Mouse (Mus musculus) midbrain, embryonic 12.5 days (tissue): ENCODE data around the gene Cks2. TPM values are rescaled to one million over a fixed set of nuclear protein-coding genes. Genes with fewer than 3 reads are reported as not detected.
A peak's percentile ranks its signal among the peaks of the same experiment; 100 is the strongest.

Source experiments
- ATAC-seq: fragments of 200-750 bp; cut with Nextera tagmentation; 2 replicates; pipeline ENCODE4 v1.8.0; 2017; ENCODE audit warnings: low read depth, moderate TSS enrichment, moderate library complexity; ENCODE audit not compliant: low FRiP score
- H3K27ac ChIP-seq: fragments of 300-500 bp; sonication (generic); replicated peaks from 2 replicates; pipeline ENCODE4 v1.5.1; 2016; ENCODE audit warnings: mild to moderate bottlenecking
- H3K27me3 ChIP-seq: fragments of 300-500 bp; sonication (generic); 2 replicates; pipeline ENCODE4 v1.6.1; 2016; ENCODE audit warnings: mild to moderate bottlenecking
- H3K36me3 ChIP-seq: fragments of 300-500 bp; sonication (generic); 2 replicates; pipeline ENCODE4 v1.6.1; 2016
- H3K4me1 ChIP-seq: fragments of 300-500 bp; sonication (generic); 2 replicates; pipeline ENCODE4 v1.6.1; 2016
- H3K4me2 ChIP-seq: fragments of 300-500 bp; sonication (generic); replicated peaks from 2 replicates; pipeline ENCODE4 v1.6.1; 2016; ENCODE audit warnings: mild to moderate bottlenecking, moderate library complexity
- H3K4me3 ChIP-seq: fragments of 300-500 bp; sonication (generic); 2 replicates; pipeline ENCODE4 v1.5.1; 2016; ENCODE audit warnings: mild to moderate bottlenecking
- H3K9ac ChIP-seq: fragments of 300-500 bp; sonication (generic); replicated peaks from 2 replicates; pipeline ENCODE4 v1.6.1; 2016; ENCODE audit warnings: mild to moderate bottlenecking, moderate library complexity
- H3K9me3 ChIP-seq: fragments of 300-500 bp; sonication (generic); 2 replicates; pipeline ENCODE4 v1.6.1; 2016; ENCODE audit warnings: mild to moderate bottlenecking
- WGBS: fragments of 180-500 bp; shearing (Covaris S2); methylation state at CpG from one replicate; pipeline ENCODE4 v1.1.7; 2016; 5-methylcytosine and 5-hydroxymethylcytosine counted together
- polyA plus RNA-seq: library from polyadenylated mRNA; unstranded; fragments of >200 nt; fragmentation: Nextera tagmentation; extraction: Ambion mirVana; gene quantifications from 2 replicates; pipeline ENCODE4 v1.2.1, GENCODE M21; 2016

Cks2 gene
- polyA plus RNA-seq, 1 experiment from 2014 or later: 244 TPM

DNA sequence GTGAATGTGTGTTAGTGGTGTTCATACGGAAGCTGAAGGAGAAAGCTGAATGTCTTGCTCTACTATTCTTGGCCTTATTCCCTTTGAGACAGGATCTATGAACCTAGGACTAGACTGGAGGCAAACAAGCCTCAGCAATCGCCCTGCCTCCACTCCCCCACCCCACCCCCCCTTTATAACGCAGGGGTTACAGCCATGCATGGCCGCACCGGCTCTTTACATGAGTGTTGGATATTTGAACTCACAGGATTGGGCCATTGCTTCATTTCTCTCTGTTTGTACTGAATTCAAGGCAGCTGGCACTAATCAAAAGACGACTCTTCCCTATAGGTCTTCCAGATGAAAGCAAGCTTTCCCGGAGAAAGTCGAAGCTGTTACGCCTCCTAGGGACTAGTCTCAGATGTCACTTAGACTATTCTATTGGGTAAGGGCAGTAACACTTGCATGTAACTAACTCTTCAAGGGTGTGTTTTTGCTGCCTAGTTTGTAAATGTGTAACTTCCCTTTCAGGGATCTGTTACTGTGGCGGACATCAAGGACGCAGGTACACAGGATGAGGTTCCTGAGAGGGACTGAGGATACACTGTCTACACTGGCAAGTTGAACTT, 2.8 kb upstream of the Cks2 start:
- ATAC-seq: no peak
- Histone ChIP-seq H3K4me3 (no peak overlapping the region), H3K4me1 (peaks cover 9% of the 10 kb centered on the region), H3K4me2 (no peak overlapping the region), H3K27ac (no peak overlapping the region), H3K9ac (no peak overlapping the region), H3K36me3 (no peaks in the 10 kb centered on the region), H3K9me3 (no peaks in the 10 kb centered on the region), H3K27me3 (no peaks in the 10 kb centered on the region)
- WGBS: 37% methylated on average over 11 of the region's 11 CpGs

DNA sequence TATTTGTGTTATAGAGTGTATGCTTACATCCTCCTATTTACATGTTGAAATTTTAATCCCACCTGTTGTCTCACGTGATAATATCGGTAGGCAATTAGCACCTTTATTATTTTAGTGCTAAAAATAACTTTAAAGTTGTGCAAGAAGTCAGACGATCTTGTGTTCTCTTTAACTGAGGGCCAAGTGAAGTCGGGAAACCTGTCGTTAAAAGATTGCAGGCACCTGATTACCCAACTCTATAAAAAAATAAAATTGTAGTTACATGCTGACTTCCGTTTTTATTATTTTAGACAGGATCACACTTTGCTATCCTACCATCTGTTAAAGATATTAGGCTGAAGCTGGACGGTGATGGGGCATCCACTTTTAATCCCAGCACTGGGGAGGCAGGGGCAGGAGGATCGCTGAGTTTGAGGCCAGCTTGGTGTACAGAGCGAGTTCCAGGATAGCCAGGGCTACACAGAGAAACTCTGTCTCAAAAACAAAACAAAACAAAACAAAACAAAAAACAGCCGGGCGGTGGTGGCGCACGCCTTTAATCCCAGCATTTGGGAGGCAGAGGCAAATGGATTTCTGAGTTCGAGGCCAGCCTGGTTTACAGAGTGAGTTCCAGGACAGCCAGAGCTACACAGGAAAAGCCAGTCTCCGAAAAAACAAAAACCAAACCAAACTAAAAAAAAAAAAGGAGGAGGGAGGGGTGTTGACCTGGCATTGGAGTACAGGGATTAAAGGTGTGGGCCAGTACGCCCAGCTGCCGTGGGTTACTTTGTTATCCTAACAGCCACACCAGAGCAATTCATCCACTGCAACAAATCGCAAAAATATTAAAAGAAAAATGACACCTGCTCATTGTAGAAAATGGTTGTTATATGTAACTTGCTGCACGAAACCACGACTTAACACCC, 856 bp upstream of the Cks2 start:
- Histone ChIP-seq H3K9me3 (no peaks in the 10 kb centered on the region), H3K4me1 (peaks cover 23% of the 10 kb centered on the region), H3K4me3 (peak overlapping the region; percentile 77), H3K27ac (peak overlapping the region; percentile 75), H3K4me2 (peak overlapping the region; percentile 55), H3K27me3 (no peaks in the 10 kb centered on the region), H3K9ac (peak overlapping the region; percentile 55; the same call in 1 of the 2 replicates), H3K36me3 (no peaks in the 10 kb centered on the region)
- peak; percentile 9 for ATAC-seq
- WGBS: 46% methylated on average over 20 of the region's 20 CpGs

- ATAC-seq: no peak
- no peaks in the 10 kb centered on the region for H3K9me3 ChIP-seq
- WGBS: 0% methylated on average over 7 of the region's 7 CpGs
- H3K27ac ChIP-seq: peak overlapping the region; percentile 58; the same call in 1 of the 2 replicates
- H3K9ac ChIP-seq: peak overlapping the region; percentile 81
- no peaks in the 10 kb centered on the region for H3K36me3 ChIP-seq
- peak overlapping the region; percentile 77 for H3K4me3 ChIP-seq
- H3K4me1 ChIP-seq: peaks cover 26% of the 10 kb centered on the region
- H3K4me2 ChIP-seq: peak overlapping the region; percentile 69
- H3K27me3 ChIP-seq: no peaks in the 10 kb centered on the region
Measured at GRCm38 (mm10) chr13:51645872-51646271, 840 bp downstream of the Cks2 start.

GRCm38 (mm10) chr13:51646362-51647027, 1.5 kb downstream of the Cks2 start:
- H3K9ac ChIP-seq: peak overlapping the region; percentile 7
- no peak for ATAC-seq
- no peak overlapping the region for H3K27ac ChIP-seq
- peak overlapping the region; percentile 77 for H3K4me3 ChIP-seq
- peak overlapping the region; percentile 69 for H3K4me2 ChIP-seq
- H3K36me3 ChIP-seq: no peaks in the 10 kb centered on the region
- peaks cover 32% of the 10 kb centered on the region for H3K4me1 ChIP-seq
- no peaks in the 10 kb centered on the region for H3K9me3 ChIP-seq
- 23% methylated on average over 3 of the region's 3 CpGs for WGBS
- no peaks in the 10 kb centered on the region for H3K27me3 ChIP-seq

DNA sequence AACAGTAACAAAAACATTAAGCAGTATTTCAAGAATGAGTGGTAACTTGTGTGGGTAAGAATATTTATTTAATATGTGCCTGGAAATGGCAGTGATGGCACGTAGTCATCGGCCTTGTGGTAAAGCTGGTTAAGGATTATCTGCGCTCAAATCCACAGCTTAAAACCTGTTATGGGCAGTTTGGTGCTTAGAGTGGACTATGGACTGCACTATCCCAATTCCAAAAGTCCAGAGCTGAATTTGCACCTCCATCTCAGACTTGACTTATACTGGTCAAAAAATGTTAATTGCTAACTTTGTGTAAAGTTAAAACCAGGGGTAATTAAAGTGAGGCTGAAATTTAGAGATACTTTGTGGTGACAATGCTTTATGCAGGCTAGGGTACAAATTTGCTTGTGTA, 2.7 kb downstream of the Cks2 start:
- no peak overlapping the region for H3K9ac ChIP-seq
- peaks cover 3% of the 10 kb centered on the region; the same call in 1 of the 2 replicates for H3K36me3 ChIP-seq
- H3K27ac ChIP-seq: no peak overlapping the region
- H3K4me2 ChIP-seq: peak overlapping the region; percentile 69
- WGBS: 87% methylated on average over 3 of the region's 3 CpGs
- H3K9me3 ChIP-seq: no peaks in the 10 kb centered on the region
- peaks cover 36% of the 10 kb centered on the region for H3K4me1 ChIP-seq
- no peaks in the 10 kb centered on the region for H3K27me3 ChIP-seq
- 0 out of 2 replicates have a peak overlapping the region, but pooled peaks have one; percentile 33 for H3K4me3 ChIP-seq
- no peak for ATAC-seq

DNA sequence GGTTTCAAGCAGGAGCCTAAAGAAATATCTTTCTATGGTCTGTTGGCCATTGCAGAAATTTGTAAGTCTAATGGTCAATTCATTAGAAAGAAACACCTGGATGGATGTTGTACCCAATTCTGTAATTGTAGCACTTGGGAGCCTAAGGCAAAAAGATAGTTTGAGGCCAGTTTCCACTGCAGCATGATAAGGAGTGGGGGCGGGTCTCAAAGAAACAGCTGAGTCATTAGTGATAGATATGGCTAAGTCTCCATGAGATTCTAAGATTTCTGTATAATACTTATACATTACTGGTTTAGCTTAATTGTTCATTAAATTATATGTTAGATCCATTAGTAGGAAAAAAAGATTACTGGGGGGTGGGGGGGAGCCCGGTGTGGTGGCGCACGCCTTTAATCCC, 3.2 kb downstream of the Cks2 start:
- H3K27me3 ChIP-seq: no peaks in the 10 kb centered on the region
- H3K4me3 ChIP-seq: no peak overlapping the region
- H3K36me3 ChIP-seq: peaks cover 8% of the 10 kb centered on the region; the same call in 1 of the 2 replicates
- 89% methylated on average over 4 of the region's 4 CpGs for WGBS
- H3K9me3 ChIP-seq: no peaks in the 10 kb centered on the region
- ATAC-seq: no peak
- H3K27ac ChIP-seq: no peak overlapping the region
- peak overlapping the region; percentile 69; the same call in 1 of the 2 replicates for H3K4me2 ChIP-seq
- H3K4me1 ChIP-seq: peaks cover 36% of the 10 kb centered on the region
- no peak overlapping the region for H3K9ac ChIP-seq

DNA sequence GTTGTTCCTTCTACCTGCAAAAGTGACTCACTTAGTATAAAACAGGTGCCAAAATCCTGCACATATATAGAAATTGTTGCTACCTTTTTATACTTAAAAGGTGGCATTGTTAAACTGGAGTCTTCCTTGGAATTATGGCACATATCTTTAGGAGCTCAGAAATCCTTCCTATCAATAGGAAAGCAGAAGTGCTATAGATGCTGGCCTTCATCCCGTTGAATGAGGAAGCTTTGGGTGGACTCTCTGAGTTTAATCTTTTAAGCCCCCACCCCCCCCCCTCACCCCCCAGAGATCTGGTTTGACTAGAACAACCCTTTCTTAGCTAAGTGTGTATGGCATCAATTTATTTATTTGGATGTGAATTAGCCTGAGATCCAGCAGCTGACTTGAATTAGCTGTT, 4.7 kb downstream of the Cks2 start:
- Histone ChIP-seq H3K4me1 (peaks cover 36% of the 10 kb centered on the region), H3K27me3 (no peaks in the 10 kb centered on the region), H3K27ac (no peak overlapping the region), H3K4me2 (no peak overlapping the region), H3K4me3 (no peak overlapping the region), H3K9me3 (no peaks in the 10 kb centered on the region), H3K36me3 (peaks cover 21% of the 10 kb centered on the region), H3K9ac (no peak overlapping the region)
- no peak for ATAC-seq
- 47% methylated on average over 1 of the region's 1 CpGs for WGBS

- H3K9ac ChIP-seq: peak within 1 kb of the TSS; percentile 67
- under 1% methylated on average over 69 of the region's 69 CpGs for WGBS
- peak; percentile 96 for ATAC-seq
- H3K36me3 ChIP-seq: peaks cover 38% of the 10 kb centered on the region
- H3K9me3 ChIP-seq: no peaks in the 10 kb centered on the region
- H3K27ac ChIP-seq: peak within 1 kb of the TSS; percentile 84
- peak within 1 kb of the TSS; percentile 75 for H3K4me2 ChIP-seq
- H3K27me3 ChIP-seq: no peaks in the 10 kb centered on the region
- H3K4me1 ChIP-seq: peaks cover 35% of the 10 kb centered on the region
- peak within 1 kb of the TSS; percentile 71 for H3K4me3 ChIP-seq
Measured at GRCm38 (mm10) chr13:51651408-51652064, 6.5 kb downstream of the Cks2 start, which contains the start of gene Secisbp2. Gene Secisbp2, plus strand, starts transcription at chr13:51651697.

GRCm38 (mm10) chr13:51653159-51653558, 8.1 kb downstream of the Cks2 start:
- WGBS: 93% methylated on average over 6 of the region's 6 CpGs
- no peak overlapping the region for H3K4me2 ChIP-seq
- no peak overlapping the region for H3K4me3 ChIP-seq
- no peaks in the 10 kb centered on the region for H3K9me3 ChIP-seq
- H3K36me3 ChIP-seq: peaks cover 55% of the 10 kb centered on the region
- ATAC-seq: no peak
- H3K27me3 ChIP-seq: no peaks in the 10 kb centered on the region
- peaks cover 19% of the 10 kb centered on the region for H3K4me1 ChIP-seq
- no peak overlapping the region for H3K27ac ChIP-seq
- no peak overlapping the region for H3K9ac ChIP-seq

DNA sequence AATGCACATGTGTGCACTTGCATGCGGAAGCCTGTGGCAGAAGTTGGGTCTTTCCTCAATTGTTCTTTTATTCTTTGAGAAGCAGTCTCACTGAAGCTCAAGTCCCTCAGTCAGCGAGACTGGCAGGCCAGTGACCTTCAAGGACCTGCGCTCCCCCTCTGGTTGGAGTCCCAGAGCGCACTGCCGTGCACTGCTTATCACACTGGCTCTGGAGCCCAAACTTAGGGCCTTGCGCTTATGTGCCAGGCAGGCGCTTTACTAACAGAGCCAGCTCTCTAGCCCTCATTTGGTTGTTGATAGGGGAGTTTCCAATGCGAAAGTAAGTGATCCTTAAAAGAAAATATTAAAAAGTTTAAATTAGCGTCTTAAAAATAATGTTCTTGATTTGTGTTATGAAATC, 8.9 kb downstream of the Cks2 start:
- H3K36me3 ChIP-seq: peaks cover 63% of the 10 kb centered on the region
- H3K4me1 ChIP-seq: peaks cover 13% of the 10 kb centered on the region

GRCm38 (mm10) chr13:51656516-51657235, 11.6 kb downstream of the Cks2 start:
- no peak for ATAC-seq
- no peaks in the 10 kb centered on the region for H3K9me3 ChIP-seq
- H3K4me3 ChIP-seq: no peak overlapping the region
- no peak overlapping the region for H3K9ac ChIP-seq
- H3K27ac ChIP-seq: no peak overlapping the region
- 97% methylated on average over 13 of the region's 13 CpGs for WGBS
- no peak overlapping the region for H3K4me2 ChIP-seq
- H3K4me1 ChIP-seq: peaks cover 4% of the 10 kb centered on the region; the same call in 1 of the 2 replicates
- no peaks in the 10 kb centered on the region for H3K27me3 ChIP-seq
- peaks cover 85% of the 10 kb centered on the region for H3K36me3 ChIP-seq

More for the DNA sequence above, 8.9 kb downstream of the Cks2 start:
- H3K4me2 ChIP-seq: no peak overlapping the region
- 94% methylated on average over 9 of the region's 9 CpGs for WGBS
- no peak overlapping the region for H3K27ac ChIP-seq
- no peaks in the 10 kb centered on the region for H3K27me3 ChIP-seq
- H3K9ac ChIP-seq: no peak overlapping the region
- ATAC-seq: no peak
- H3K4me3 ChIP-seq: no peak overlapping the region
- no peaks in the 10 kb centered on the region for H3K9me3 ChIP-seq
